Mouse (Mus musculus) MEL (cell line): ENCODE measurements at regions not wholly inside any gene's neighbourhood (a gene's known extent, or its start where the extent isn't known, plus 50 kb on each side); places are given as distances from the start of the nearest gene placed in this dataset.

Experiments used
- CTCF ChIP-seq, 3 experiments: IDR thresholded peaks in 2 of 3; conservative IDR thresholded peaks in 1 of 3; 2 replicates each; pipeline ENCODE4 v1.5.1; 2011 to 2012; ENCODE audit warnings: low read length in 3 of 3, low read depth in 2 of 3, mild to moderate bottlenecking in 2 of 3, improper control_type of control experiment in 1 of 3, inconsistent platforms in 1 of 3, mixed read lengths in 1 of 3, moderate library complexity in 1 of 3; ENCODE audit not compliant: control insufficient read depth in 1 of 3, insufficient read depth in 1 of 3, poor library complexity in 1 of 3, severe bottlenecking in 1 of 3
- EP300 ChIP-seq, 2 experiments: IDR thresholded peaks; 2 replicates each; pipeline ENCODE4 v1.6.1; 2011; ENCODE audit warnings: improper control_type of control experiment in 2 of 2, low read length in 2 of 2, low read depth in 1 of 2, mild to moderate bottlenecking in 1 of 2
- MAFK ChIP-seq: IDR thresholded peaks from 2 replicates; pipeline ENCODE4 v1.6.1; 2011; ENCODE audit warnings: low read depth, mild to moderate bottlenecking, low read length, improper control_type of control experiment, borderline replicate concordance
- MAX ChIP-seq: IDR thresholded peaks from 2 replicates; pipeline ENCODE4 v1.6.1; 2011; ENCODE audit warnings: low read length, improper control_type of control experiment
- MAZ ChIP-seq: IDR thresholded peaks from 2 replicates; pipeline ENCODE4 v1.6.1; 2012; ENCODE audit warnings: low read depth, mild to moderate bottlenecking, inconsistent platforms, low read length, improper control_type of control experiment
- MXI1 ChIP-seq: IDR thresholded peaks from 2 replicates; pipeline ENCODE4 v1.6.1; 2011; ENCODE audit warnings: mild to moderate bottlenecking, low read depth, low read length, improper control_type of control experiment
- MYC ChIP-seq: IDR thresholded peaks from 2 replicates; pipeline ENCODE4 v1.6.1; 2011; ENCODE audit warnings: low read depth, mild to moderate bottlenecking, low read length, improper control_type of control experiment, moderate library complexity
- POLR2A ChIP-seq, 2 experiments: IDR thresholded peaks; 2 replicates each; pipeline ENCODE4 v1.6.1; 2011 to 2012; ENCODE audit warnings: low read length in 2 of 2, mild to moderate bottlenecking in 2 of 2, control low read depth in 1 of 2, improper control_type of control experiment in 1 of 2, low read depth in 1 of 2, moderate library complexity in 1 of 2; ENCODE audit not compliant: control insufficient read depth in 1 of 2, insufficient read depth in 1 of 2, poor library complexity in 1 of 2
- POLR2AphosphoS2 ChIP-seq: IDR thresholded peaks from 2 replicates; pipeline ENCODE4 v1.6.1; 2011; ENCODE audit warnings: low read length, improper control_type of control experiment
- POLR2AphosphoS5 ChIP-seq: IDR thresholded peaks from 2 replicates; pipeline ENCODE4 v1.6.1; 2012; ENCODE audit warnings: low read depth, borderline replicate concordance, mild to moderate bottlenecking, inconsistent platforms, low read length, moderate library complexity, mixed read lengths
- RAD21 ChIP-seq: IDR thresholded peaks from 2 replicates; pipeline ENCODE4 v1.6.1; 2011; ENCODE audit warnings: mild to moderate bottlenecking, low read depth, low read length, improper control_type of control experiment
- TAL1 ChIP-seq: IDR thresholded peaks from 2 replicates; pipeline ENCODE4 v1.6.1; 2012; ENCODE audit warnings: mild to moderate bottlenecking, inconsistent platforms, low read length, moderate library complexity, mixed read lengths
- ZNF384 ChIP-seq: IDR thresholded peaks from 2 replicates; pipeline ENCODE4 v1.6.1; 2012; ENCODE audit warnings: low read depth, mild to moderate bottlenecking, inconsistent platforms, low read length, improper control_type of control experiment

- TF ChIP-seq RAD21 (no peak), ZNF384 (no peak), MYC (no peak), EP300 (IDR thresholded peaks at IDR 0.05; ENCODE audit: low read depth in 1 of 2, low read length in 2 of 2) (no peak), MAX (no peak), MAZ (no peak), CTCF (IDR thresholded peaks at IDR 0.05 in 2 of 3, conservative IDR thresholded peaks at IDR 0.05 in 1 of 3; ENCODE audit: control insufficient read depth in 1 of 3, insufficient read depth in 1 of 3, low read depth in 2 of 3, low read length in 3 of 3, poor library complexity in 1 of 3, severe bottlenecking in 1 of 3) (no peak), POLR2A (IDR thresholded peaks at IDR 0.05; ENCODE audit: control insufficient read depth in 1 of 2, insufficient read depth in 1 of 2, low read depth in 1 of 2, low read length in 2 of 2, poor library complexity in 1 of 2) (no peak), MAFK (no peak), POLR2AphosphoS2 (no peak), TAL1 (no peak), POLR2AphosphoS5 (no peak), MXI1 (no peak)
Measured at GRCm38 (mm10) chr4:97461177-97461576, 278.2 kb upstream of the Gm10192 start.
